Mouse (Mus musculus) large intestine, adult 2 months (tissue): ENCODE results near the gene Zzef1. TPM values are rescaled to one million over a fixed set of nuclear protein-coding genes. Genes with fewer than 3 reads are reported as not detected.

ENCODE experiments used
- DNase-seq: peaks from one replicate; pipeline ENCODE4 v3.0.0-alpha.2; 2012; ENCODE audit warnings: low read depth, low spot score
- WGBS: fragments of 180-500 bp; shearing (Covaris S2); methylation state at CpG from one replicate; pipeline ENCODE4 v1.1.7; 2018; 5-methylcytosine and 5-hydroxymethylcytosine counted together
- polyA plus RNA-seq: library from polyadenylated mRNA; depleted of rRNA; stranded (reverse); fragments of >200 nt; gene quantifications from 2 replicates; pipeline ENCODE4 v1.2.3, GENCODE M21; 2012

The Zzef1 gene
- polyA plus RNA-seq, 1 experiment, result 56.0 TPM

DNA sequence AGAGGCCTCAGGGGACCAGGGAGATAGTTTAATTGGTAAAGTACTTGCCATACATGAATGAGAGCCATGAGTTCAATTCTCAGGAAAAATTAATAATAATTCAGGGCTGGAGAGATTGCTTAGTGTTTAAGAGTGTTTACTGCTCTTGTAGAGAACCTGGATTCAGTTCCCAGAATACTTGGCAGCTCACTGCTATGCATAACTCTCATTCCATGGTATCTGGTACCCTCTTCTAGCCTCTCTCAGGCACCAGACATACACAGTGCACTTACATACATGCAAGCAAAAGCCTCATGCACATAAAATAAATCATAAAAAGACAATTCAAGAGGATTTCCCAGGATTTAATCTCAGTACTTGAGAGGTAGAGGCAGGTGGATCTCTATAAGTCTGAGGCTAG, 8.6 kb downstream of the Zzef1 start:
- no peak for DNase-seq

DNA sequence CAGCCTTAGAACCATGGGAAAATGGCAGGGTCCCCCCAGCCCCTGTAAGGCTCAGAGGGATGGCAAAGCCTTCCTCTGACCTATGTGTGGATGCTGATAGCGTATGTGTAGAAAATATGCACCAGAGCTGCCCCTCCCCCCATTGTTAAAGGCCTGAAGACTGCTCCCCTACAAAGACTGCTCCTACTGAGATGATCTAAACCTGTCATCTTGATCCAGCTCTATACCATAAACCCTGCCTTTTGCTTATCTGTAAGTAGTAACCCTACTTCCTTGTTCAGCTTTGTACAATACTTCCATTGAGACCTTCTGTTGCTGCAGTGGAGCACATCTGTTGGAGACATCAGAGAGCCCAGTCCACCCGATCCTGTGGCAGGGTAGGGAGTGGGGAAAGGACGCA, 9.2 kb downstream of the Zzef1 start:
- 50% methylated on average over 3 of the region's 3 CpGs for WGBS
- DNase-seq, result no peak

DNA sequence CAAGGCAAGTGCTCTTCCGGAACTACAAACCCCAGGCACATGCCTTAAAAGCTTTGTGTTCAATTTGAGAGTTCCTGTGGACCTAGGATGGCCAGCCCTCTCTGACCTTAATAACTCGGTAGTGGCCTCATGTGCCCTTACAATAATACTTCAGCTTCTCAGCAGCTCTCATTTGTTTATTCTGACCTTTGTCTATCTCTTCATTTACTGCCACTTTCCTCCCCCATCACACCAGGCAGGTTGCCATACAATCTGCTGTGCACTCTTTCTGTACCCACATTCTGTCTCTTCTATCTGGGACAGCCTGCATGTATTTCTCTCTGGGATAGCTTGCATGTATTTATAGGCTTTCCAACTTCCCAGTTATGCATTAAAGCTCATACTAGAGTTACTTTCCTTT, 10.5 kb downstream of the Zzef1 start:
- no peak for DNase-seq
- WGBS, result 46% methylated on average over 2 of the region's 2 CpGs

DNA sequence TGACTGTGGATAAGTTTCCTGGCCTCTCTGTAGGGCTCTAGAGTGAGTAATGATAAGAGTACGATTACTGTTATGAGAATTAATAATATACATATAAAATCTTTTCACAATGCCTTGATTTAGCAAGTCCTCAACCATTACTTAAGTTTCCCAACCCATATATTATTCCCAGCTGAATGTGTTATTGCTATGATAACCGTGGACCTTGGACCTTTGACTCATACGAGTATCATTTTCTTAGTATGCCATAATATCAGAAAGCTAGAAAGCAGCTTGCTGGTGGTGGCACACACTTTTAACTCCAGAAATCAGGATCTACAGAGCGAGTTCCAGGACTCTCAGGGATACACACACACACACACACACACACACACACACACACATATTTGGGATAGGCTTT, 12.0 kb downstream of the Zzef1 start:
- WGBS, result 33% methylated on average over 4 of the region's 4 CpGs
- no peak for DNase-seq

DNA sequence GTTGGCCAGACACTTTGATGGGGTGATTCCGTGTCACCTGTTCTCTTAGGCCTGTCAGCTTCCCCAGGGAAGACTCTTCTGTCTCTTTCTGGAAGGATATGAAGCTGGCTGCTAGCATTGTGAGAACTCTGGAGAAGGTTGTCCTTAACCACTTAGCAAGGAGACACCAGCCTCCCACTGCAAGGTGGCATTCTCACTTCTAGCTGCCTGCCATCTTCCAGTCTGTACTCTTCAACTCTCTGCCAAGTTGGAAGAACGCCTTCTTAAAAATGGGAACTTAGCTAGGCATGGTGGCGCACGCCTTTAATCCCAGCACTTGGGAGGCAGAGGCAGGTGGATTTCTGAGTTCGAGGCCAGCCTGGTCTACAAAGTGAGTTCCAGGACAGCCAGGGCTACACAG, 17.7 kb downstream of the Zzef1 start:
- 94% methylated on average over 5 of the region's 5 CpGs for WGBS
- DNase-seq, result no peak

DNA sequence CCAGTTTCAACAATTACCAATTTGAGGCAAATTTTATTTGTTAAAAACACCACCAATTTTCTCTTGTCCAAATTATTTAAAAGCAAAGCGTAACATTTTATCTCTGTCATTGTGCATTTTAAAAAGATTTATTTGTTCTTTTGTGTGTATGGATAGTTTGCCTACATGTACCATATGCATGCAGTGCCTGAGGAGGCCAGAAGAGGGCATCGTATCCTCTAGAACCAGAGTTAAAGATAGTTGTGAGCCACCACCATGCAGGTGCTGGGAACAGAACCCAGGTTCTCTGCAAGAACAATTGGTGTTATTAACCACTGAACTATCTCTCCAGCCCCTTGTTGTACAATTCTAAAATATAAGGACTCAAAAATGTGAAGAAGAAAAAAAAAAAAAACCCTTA, 18.2 kb downstream of the Zzef1 start:
- WGBS, result 89% methylated on average over 2 of the region's 2 CpGs
- DNase-seq, result no peak

DNA sequence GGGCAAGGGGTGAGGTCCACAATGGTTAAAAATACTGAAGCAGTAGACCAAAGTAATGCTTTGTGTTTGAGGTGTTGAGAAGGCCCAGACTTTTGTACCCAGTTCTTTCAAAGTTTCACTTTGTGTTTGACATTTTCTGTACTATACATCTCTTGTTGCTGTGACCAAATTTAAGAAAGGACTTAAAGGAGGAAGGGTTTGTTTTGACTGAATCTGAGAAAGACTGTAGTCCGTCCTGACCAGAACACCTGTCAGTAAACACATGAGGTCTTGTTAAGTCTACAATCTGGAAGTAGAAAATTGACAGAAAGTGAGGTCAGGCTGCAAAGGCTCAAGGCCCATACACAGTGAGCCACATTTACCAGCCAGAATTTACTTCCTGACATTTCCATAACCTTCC, 20.8 kb downstream of the Zzef1 start:
- no peak for DNase-seq
- 67% methylated on average over 1 of the region's 1 CpGs for WGBS

DNA sequence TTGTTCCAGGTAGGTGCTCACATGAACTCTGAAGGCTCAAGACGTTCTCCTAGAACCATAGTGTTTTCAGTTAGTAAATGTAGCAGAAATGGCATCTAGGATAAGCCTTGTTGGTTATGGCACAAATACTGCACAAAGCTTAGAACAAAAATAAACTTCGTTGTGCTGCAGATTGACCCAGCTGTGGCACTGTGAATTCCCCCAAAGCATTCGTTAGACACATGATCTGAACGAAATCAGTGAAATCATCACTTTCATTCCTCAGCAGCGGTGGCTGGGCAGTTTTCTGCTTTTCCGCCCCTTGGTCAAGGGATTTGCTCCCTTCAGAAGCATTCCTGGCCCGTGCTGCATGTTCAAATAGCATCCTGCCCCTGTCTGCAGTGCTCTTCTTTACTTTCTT, 22.0 kb downstream of the Zzef1 start:
- WGBS, result 88% methylated on average over 7 of the region's 7 CpGs
- DNase-seq, result no peak

DNA sequence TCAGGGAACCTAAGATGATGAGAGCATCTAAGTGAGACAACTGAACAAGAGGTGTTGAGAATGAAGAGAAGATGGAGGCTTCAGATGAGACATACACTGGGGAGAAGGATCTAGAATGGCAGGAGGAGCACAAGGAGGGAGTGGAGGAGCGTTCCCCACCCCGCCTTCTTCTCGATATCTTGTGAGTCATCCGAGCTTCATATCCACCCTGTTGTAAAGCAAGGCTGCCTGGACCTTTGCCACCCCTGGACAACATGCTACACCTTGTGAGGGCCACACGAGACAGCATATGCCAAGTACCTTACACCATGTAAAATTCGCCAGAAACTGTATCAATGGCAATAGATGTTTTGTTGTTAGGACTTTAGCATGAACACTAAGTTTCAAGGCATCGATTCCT, 25.0 kb downstream of the Zzef1 start:
- WGBS, result 42% methylated on average over 7 of the region's 7 CpGs
- DNase-seq, result peak; percentile 57

DNA sequence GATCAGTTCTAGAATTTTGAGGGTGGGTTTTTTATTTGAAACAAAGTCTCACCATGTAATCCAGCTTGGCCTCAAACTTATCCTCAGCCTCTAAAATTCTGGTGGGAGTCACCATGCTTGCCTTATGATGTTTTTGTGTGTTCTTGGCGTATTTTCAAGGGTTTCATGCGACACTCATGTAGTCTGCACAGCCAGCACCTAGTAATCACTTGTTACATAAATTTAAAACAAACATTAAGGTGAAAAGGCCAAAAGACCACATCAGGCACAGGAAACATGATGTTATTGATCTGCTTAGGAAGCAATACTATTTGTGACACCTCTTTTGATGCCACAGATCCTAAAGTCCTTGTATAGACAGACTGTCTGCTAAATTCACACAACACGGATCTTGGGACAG, 33.8 kb downstream of the Zzef1 start:
- no peak for DNase-seq
- WGBS, result 89% methylated on average over 3 of the region's 3 CpGs

DNA sequence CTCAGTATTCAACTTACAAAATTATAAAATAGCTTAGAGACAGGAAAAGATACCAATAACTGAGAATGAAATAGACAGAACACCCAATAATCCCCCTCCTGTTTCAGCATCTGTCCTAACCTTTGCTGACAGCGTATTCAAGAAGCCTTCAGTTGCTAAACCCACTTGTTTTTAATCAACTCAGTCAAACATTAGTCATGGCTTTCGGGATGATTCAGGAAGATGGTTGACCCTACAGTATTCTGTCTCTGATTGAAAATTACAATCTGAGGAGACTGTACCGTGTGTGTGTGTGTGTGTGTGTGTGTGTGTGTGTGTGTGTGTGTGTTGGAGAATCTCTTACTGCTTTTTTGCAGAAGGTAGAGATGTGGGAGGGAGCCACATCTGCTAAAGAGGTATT, 46.7 kb downstream of the Zzef1 start:
- DNase-seq, result no peak
- WGBS, result 83% methylated on average over 3 of the region's 3 CpGs

DNA sequence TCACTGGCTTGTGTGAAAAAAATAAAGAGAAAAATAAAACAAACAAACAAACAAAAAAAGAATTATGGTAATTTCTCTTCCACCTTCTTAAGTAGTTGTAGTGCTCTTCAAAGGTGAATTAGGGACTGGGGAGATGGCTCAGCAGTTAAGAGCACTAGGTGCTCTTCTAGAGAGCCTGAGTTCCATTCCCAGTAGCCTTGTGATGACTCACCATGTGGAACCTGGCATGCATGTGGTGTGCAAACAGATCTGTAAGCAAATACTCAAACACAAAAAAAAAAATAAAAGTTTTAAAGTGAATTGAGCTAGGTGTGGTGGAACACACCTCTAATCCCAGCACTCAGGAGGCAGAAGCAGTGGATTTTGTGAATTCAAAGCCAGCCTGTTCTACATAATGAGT, 47.5 kb downstream of the Zzef1 start:
- DNase-seq, result peak; percentile 19

DNA sequence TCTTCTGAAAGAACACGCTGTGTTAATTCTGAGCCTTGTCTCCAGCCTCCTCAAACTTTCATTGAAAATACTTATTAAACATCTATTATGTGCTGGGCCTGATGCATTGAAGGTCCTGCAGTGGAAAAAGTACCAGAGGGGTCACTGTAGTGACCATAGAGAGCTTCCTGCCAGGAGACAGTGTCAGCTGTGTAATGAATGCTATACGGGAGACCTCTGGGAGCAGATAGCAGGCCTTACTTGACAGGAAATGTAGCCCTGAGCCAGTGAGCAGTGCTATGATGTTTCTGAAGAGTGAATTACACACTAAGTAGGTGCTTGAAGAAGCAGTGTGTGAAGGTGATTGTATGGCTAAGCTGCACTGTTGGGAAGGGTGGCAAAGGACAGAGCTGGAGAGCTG, 49.5 kb downstream of the Zzef1 start:
- WGBS, result 95% methylated on average over 2 of the region's 2 CpGs
- no peak for DNase-seq

DNA sequence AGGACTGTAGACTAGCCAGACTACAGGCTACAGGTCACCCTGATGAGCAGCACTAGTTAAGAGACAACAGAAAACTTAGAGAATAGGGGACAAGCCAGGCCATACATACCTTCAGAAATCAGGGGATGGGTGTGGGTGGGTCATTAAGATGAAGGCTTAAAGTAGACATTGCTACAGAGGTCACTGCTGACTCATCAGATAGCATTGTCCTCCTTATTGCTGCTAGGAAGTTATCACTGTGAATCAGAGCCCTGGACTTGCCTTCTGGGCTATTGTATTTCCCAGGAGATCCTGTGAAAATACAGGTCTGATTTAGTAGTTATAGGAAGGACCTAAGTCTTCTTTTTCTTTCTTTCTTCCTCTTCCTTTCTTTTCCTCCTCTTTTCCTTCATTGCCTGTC, 50.7 kb downstream of the Zzef1 start:
- no peak for DNase-seq

DNA sequence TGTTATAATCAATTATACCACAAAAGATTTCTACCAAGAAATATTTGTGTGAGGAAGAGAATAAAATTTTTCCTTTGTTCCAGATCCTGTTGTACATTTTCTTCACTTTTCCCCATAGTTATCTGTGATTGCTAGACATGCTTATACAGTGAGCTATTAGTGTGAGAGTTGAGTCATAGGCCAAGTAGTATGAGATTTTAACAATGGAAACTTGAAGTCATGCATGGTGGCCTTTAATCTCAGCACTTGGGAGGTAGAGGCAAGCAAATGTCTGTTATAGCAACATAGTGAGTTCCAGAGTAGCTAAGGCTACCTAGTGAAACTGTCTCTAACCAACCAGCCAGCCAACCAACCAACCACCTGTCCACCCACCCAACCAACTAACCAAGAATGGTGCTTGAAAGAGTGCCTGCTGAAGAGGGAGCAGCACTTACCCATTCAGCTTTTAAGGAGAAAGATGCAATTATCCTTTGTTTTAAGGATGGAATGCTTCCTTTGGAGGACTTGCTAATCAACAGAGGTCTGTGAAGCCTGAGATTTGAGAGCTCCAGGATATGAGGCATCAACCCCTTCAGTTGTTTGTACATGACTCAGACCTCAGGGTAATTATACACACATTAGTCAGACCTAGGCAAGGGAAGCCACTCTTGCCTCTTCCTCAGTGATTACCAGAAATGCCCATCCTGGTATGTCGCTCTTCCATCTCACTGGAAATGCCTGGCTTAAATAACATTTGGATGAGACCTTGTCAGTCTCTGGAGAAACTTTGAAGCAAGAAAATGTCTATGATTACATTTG, 52.0 kb downstream of the Zzef1 start:
- no peak for DNase-seq
- WGBS, result 90% methylated on average over 1 of the region's 1 CpGs

DNA sequence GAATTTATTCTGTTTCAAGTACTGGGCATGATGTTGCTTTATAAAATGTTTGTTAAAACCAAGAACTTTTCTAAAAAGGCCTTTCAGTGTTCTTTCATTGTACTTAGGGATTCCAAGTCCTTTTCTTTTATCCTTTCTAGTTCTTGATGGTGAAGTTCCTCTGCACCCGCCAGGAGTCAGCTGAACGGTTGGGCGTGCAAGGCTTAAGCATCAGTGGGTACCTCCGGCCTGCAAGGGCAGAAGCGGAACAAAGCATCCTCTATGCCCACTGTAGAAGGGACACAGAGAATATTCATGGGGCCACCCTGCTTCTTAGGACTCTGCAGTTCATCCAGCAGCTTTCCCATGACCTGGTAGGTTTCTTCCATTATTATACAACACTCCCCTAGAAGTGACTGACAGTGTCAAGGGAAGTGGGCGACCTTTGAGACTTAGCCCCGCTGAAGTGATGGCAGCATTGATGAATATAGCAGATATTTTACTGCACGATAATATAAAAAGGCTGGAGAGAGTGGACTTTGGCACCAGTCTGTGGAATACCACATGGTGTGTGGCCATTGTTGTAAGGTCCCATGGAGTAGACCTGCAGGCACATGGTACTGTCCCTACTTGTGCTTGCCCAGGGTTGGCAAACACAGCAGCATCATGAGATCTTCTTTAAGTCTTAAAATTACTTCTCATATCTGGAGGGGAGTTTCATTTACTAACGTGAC, 54.5 kb downstream of the Zzef1 start:
- DNase-seq, result no peak
- 79% methylated on average over 9 of the region's 9 CpGs for WGBS

DNA sequence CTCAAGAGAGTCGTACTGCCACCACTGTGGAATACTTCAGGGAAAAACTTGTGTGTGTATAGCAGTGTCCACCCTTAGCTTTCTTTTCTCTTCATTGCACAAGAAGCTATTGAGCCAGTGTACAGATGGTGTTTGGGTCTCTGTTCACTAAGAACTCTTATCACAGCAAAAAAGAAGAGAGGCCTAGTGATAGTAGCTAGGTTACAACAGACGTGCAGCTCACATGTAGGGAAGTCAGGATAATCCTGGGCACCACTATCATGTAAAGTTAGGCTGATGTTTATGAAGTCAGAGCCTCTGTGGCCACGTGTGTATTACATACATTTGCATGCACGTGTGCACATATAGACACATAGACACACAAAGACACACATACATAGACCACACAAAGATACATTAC, 55.2 kb downstream of the Zzef1 start:
- whole genome bisulfite sequencing, result 86% methylated on average over 4 of the region's 4 CpGs
- DNase-seq, result no peak

DNA sequence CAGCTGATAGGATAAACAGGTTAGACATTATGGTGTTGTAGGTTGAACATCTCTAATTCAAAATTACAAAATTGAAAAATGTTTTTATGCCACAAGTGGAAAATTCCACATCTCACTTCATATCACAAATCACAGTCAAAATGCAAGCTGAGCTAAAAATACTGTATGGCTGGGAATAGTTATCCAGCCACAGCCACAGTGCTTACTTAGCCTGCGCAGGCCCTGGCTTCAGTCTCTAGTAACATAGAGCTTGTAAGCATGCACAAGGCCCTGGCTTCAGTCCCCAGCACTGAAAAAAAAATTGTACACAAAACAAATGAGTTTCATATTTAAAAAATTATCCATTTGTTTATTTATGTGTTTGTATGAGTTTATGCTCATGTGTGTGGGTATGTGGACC, 56.1 kb downstream of the Zzef1 start:
- 98% methylated on average over 1 of the region's 1 CpGs for WGBS
- DNase-seq, result no peak

DNA sequence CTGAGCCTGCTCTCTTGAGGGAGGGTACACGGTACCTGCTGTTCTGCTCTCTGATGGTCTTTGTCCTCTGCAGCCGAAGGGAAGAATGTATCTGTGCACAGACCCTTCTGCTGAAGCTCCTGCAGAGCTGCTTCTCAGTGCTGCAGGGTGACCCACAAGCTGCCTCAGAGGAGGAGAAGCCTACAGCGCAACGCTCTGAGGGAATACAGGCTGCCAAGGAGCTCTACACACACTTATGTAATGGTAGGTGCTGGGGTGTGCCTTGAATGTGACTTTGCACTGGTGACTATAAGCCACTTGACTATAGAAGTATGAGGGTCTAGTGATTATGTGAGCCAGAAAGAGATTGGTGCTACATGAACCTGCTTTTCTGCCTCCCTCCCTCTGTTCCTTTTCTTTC, 57.1 kb downstream of the Zzef1 start:
- 96% methylated on average over 4 of the region's 4 CpGs for WGBS
- DNase-seq, result no peak

DNA sequence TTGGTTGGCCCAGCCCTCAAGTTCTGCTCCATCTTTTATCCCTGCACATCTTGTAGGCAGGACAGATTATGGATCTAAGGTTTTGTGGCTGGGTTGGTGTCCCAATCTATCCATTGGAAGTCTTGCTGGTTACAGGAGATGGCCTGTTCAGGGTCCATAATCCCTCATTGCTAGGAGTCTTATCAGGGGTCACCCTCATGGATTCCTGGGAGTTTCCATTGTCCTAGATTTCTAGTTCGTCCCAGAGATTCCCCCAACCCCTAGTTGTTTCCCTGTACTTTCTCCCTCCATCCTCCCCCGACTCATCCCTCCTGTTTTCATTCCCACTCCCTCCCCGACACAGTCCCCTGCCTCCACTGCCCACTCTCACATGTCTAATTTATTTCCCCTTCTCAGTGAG, 58.2 kb downstream of the Zzef1 start:
- DNase-seq, result no peak
- WGBS, result 91% methylated on average over 3 of the region's 3 CpGs

DNA sequence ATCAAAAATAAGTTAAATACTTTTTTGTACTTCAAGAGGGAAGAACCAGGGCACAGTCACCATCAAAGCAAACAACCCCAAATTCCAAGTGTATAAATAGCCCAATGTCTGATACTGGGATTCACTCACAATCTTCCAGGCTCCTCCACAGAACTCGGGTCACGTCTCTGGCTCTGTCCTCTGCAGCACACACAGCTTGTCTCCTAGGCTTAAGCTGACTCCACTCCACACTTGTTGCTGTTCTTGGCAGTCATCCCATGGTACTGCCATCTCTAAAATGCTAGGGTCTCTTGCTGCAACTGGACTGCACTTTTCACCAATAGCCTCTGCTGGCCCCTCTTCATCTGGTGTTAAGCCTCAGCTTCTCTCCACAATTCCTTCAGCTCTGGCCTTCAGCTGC, 60.7 kb downstream of the Zzef1 start:
- WGBS, result 92% methylated on average over 2 of the region's 2 CpGs

DNA sequence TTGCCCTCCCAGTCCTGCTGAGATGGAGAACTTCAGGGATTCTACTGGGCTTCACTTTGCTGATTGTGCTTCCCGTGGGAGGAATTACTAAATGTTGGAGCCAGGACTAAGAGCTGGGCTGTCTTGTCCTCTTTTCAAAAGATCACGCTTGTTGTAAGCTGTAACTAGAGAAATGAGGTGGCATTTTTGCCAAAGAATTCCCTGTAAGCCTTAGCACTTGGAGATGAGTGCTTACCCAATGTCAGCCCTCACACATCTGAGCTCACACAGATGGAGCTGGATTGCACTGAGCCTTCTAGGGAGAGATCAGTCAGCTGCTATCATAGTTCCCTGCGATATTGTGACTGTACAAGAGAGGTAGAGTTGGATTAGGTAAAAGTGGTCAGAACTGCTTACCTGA, 65.2 kb downstream of the Zzef1 start:
- DNase-seq, result no peak
- 91% methylated on average over 3 of the region's 3 CpGs for WGBS

More for the DNA sequence above, 60.7 kb downstream of the Zzef1 start:
- no peak for DNase-seq
